Mouse (Mus musculus) left cerebral cortex, adult 9 months (tissue): ENCODE measurements around the gene Por.
A peak's percentile ranks its signal among the peaks of the same experiment; 100 is the strongest.

Source experiments
- DNase-seq, 2 experiments: peaks; one replicate each; pipeline ENCODE4 v3.0.0; 2022; ENCODE audit warnings: low spot score in 2 of 2

The Por gene

DNA sequence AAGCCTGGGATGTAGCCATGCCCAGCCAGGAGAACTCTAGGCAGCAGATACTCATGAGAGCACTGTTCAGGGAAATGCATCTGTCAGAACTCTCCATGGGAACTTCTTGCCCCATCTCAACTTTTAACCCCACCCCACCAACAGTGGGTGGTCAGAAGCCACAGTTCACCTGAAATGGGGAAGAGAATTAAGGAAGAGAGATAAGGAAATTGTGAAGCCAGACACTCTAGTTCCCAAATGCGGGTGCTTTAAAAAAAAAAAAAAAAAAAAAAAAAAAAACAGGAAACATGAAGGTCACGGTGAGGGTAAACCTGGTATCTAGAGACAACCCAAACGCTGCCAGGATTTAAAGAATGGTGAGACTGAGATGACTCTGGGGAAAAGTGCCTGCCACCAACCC, 102.7 kb downstream of the Por start:
- no peak for DNase-seq

DNA sequence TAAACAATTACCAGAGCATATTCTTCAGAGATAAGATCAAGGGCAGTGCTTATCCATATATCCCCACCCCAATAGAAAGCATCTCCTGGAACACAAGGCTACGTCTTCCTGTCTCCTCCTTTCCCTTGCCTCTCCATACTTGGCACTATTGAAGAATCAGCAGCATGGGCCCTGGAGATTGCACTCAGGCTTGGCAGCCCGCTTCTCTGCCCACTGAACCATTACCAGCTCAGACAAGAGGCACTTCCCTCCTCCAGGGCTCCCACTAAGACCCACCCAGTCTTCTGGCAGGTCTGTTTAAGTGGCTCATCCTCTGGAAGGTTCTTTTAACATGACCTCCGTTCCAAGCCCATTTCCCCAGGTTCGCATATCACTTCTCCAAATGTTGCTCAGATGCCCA, 106.7 kb downstream of the Por start:
- DNase-seq = no peak

DNA sequence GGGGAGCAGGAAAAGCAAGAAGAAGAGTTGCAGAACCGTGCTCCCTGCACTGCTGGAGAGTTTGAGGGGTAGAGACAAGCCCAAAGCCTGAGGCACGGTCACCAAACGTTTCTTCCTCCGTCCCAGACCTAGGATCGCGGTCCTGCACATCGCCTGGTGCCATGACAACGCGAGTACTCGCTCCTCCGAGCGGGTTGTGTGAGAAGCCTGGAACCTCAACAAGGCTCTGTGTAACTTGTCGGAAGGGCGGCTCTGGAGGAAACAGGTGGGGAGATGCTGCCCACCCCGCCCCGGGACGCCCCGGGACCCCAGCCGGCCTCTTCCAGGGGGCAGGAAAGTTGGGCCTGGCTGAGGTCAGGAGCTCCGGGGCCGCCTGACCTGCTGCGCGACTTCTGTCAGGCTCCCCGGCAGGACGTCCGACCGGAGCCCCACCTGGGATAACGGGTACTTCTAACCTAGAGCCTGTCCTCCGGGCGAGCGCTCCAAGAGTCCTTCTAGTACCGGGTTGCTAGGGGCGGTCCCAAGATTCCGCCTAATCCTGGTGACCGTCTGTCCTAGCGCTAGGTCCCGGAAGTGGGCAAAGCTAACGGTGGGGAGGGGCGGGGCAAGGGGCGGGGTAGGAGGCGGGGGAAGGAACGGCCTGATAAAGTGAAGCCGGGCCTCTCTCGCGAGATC, 108.1 kb downstream of the Por start, which contains the start of gene Styxl1:
TSS of gene Styxl1 (minus strand) at position 590 of the 675 bp plus-strand sequence.
- DNase-seq = peak in 1 of 2 experiments; percentile 32

DNA sequence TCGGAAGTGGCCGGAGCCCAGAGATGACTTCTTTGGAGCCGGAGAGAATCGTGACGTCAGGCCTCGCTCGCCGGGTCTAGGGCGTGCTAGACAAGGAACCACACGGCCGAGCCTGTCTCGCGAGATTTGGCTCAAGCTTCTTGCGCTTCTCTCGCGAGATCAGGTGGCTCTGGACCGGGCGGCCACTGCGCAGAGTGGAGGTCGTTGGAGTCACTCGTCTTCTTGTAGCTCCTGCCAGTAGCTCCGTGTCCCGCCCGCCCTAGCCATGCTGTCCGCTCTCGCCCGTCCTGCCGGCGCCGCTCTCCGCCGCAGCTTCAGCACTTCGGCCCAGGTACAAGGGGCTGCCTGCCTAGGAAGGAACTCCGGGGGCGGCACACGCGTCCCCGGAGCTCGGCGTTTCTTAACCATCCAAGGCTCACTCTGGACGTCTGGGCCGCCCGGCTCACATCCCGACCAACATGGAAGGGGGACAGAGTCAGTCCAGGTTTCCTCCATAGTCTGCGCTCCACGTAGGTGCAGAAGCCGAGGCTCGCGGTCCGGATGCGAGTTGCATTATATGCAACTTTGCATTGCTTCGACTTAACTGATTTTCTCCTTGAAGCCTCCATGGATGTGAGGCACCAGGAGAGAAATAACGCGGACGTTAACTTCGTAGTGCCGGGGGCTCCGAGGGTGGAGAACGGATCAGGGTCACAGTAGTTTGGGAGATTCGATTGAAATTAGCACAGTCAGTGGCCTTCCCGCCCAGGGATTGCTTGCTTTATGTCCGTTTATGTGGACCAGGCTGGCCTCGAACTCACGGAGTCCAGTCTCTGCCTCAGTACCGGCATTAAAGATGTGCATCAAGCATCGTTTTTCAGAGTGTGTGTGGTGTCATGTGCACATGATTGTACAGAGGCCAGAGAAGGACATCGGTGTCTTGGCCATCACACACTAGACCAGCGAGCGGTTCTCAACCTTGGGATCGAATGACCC, 108.9 kb downstream of the Por start, which contains the start of gene Mdh2:
TSS of gene Mdh2 (plus strand) at position 10 of the 975 bp plus-strand sequence.
- DNase-seq = peak; percentile 99 to 100

DNA sequence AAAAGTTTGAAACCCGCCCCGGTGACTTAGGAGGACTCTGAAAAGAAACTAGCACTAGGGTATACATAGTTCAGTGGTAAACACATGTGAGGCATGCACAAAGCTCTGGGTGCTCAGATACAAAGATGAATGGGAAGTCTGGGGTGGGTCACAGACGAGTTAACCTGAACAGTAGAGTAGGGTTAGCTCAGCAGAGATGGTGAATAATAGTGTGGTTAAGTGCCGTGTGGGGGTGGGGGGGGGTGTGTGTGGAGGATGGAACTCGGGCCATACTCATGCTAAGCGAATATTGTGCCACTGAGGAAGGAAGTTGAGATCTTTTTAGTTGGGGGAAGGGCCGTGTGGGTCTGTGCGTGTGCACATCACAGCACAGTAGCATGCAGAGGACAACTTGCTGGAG, 110.5 kb downstream of the Por start:
- DNase-seq = no peak

DNA sequence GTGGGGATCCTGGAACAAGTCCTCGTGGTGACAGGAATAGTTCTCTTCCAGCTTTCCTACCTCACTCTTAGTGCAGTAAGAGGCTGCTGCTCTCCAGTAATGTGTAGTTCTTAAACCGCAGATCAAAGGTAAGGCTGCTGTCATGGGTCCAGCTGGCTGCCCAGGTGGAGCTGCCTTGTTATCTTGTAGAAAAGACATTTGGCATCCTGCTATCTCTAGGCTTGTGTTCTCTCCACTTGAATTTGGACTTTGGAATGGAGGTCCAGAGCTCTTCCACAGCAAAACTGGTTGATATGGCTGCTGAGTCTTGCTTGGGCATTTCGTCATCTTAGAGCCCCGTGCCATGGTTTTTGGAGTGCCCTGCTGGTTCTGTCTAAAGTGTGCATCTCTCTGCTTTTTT, 113.1 kb downstream of the Por start:
- no peak for DNase-seq
